Mouse (Mus musculus) ovary, postnatal 10 days (tissue): ENCODE measurements around the gene Galnt11.
A peak's percentile ranks its signal among the peaks of the same experiment; 100 is the strongest.
"Not testable (repeated sequence)": the region's sequence is repeated elsewhere in the genome, so short reads cannot be mapped to it uniquely, and the experiment has no call there.

Experiments
- DNase-seq: peaks from one replicate; pipeline ENCODE4 v3.0.0; 2022; ENCODE audit warnings: low spot score

The Galnt11 gene

DNA sequence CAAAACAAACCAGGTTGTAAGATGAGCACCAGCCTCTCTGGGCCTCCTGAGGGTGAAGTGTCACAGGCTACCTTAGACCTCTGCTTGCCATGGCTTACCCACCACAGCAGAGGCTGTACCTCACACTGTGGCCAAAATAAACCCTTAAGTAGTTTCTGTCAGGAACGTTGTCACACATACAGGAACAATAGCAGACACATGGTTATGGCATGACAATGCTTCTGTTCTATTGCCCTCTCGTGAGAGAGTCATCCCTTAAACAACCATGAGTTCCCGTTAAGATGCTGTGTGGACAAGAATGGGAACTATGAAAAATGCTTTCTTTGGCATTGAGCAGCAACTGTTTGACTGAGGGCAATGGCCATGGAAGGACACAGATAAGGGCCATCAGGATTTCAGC lies at the start of gene Galnt11:
Galnt11 (plus strand) TSS at position 301 of the 400 bp plus-strand sequence.
- no peak for DNase-seq

DNA sequence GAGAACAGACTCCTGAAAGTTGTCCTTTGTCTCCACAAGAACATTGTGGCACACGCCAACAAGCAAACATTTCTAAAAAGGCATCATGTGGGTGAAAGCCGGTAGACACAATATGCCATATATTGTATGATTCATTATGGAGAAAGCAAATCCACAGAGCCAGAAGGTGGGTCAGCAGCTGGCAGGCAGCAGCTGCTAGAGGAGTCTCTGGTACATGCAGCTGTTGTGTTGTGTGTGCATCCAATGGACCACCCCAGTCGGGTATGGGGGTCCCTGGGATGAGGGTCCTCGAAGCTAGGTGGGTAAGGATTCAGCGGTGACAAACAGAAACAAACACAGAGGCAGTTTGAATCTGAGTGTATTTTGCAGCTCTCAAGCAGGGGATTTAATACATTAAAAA lies 43.8 kb upstream of the Galnt11 start:
- DNase-seq: not testable (repeated sequence)

DNA sequence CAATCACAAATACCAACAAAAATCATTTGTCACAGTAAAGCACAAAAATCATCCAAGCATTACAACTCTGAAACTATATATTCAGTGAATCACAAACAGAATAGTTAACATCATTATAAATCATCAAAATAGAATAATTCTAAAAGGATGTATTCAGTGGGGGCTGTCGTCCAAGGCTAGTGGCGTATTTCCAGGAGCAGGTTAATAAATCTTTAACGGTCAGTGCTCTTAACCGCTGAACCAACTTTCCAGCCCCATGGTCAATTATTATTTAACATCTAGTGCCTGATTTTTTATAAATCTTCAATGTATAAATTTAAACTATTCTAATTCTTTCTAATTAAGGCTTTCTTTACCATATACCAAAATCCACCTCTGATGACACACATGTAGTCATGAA lies 43.2 kb upstream of the Galnt11 start:
- DNase-seq: not testable (repeated sequence)

DNA sequence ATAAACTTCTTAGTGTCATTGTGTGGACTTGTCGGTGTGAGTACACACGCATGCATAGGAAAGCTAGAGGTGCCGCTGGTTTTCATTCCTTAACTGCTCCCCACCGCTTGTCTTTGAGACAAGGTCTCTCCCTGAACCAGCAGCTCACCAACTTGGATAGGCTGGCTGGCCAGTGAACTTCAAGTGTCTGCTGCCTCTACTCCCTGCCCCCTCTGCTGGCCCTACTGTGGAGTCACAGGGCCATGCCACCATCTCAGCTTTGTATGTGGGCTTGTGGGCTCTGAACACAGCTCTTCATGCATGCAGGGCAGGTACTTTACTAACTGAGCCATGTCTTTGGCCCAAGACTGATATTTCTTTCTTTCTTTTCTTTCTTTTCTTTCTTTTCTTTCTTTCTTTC lies 42.4 kb upstream of the Galnt11 start:
- no peak for DNase-seq

DNA sequence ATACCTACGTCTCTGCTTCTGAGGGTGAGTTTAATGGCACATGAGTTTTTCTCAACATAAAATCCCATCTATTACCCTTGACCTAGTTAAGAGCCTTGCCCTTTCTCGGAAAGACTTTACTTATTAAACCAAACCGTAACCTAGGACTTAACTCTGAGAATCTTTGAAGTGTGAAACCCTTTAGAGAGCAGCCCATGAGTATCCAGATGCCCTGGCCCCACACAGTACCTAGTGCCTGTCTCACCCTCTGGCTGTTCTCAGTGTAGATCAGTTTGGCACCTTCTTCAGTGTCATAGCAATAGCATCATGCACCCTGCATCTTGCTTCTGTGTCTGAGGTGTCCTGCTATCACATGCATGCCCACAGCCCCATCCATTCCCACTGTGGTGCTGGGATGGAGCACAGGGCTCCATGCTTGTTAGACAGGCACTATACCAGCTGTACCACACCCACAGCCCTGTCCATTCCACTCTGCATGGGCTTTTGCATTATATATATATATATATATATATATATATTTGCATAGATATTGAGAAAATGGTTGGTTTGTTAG lies 41.7 kb upstream of the Galnt11 start:
- no peak for DNase-seq

DNA sequence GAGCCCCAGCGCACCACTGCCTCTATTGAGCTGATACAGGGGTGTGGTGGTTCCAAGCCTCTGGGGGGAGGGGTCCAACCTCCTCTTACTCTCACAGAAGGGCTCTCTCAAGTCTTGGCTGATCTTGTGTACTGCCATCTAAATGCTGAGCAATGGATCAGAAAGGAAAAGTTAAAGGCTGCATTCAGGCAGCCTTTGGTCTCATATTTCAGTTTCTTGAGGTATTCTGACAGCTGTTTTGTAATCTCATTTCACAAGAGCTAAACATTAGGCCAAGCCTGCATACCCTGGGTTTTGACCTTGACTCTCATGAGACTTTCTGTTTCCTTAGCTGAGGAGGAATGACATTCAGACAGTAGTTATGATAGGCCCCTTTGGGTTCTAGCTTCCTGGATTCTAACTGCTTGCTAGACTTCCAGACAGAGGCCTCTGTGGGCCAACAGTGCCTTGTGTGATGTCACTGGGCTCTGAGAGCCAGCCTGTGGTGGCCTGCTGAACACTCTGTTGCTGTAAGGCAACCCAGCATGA lies 40.6 kb upstream of the Galnt11 start, which contains the start of gene Galntl5:
Galntl5 (plus strand) TSS at position 457 of the 528 bp plus-strand sequence.
- DNase-seq: no peak

DNA sequence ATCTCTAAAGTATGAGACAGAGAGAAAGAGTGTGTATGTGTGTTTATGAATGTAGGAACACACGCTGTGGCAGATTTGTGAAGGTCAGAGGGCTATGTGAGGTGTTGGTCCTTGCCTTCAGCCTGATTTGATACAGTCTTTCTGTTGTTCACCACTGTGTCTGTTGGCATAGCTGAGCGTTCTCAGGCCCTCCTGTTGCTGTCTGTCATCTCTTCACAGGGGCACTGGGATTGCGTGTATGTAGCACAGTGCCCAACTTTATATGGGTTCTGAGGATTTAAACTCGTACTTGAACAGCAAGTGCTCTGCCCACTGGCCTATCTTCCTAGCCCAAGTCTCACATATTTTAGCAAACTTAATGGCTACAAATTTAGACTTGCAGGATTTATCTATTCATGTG lies 38.1 kb upstream of the Galnt11 start:
- no peak for DNase-seq

DNA sequence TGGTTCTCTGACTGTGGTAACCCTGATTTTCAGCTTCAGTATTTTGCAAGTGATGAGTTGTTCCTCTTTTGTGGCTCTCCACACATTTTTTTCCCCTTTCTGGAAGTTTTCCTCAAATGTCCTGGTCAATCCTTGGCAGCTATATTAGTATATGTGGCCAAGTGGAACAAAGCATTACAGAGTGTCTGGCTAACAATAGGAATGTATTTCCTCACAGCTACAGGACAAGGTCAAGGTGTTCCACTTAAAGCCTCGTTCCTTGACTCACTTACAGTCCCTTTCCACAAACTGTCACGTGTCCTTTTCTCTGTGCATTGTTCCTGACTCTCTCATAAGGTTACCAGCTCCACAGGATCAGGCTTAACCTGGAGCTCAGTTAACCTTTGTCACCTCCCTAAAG lies 37.1 kb upstream of the Galnt11 start:
- no peak for DNase-seq

DNA sequence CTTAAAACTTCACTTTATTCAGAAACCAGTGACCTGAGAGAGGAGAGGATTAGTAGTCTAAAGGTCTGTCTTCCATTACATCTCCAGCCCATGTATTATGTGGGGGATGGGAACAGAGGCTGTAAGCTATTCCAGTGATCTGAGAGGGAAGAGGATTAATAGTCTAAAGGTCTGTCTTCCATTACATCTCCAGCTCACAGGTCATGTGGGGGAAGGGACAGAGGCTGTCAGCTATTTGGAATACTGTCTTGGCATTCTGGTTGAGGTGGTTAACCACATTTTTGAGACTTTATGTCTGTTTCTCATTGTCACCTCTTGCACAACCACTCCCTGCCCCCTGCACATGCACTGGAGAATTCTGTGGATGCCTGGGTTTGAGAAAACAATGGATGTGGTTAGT lies 34.0 kb upstream of the Galnt11 start:
- no peak for DNase-seq

DNA sequence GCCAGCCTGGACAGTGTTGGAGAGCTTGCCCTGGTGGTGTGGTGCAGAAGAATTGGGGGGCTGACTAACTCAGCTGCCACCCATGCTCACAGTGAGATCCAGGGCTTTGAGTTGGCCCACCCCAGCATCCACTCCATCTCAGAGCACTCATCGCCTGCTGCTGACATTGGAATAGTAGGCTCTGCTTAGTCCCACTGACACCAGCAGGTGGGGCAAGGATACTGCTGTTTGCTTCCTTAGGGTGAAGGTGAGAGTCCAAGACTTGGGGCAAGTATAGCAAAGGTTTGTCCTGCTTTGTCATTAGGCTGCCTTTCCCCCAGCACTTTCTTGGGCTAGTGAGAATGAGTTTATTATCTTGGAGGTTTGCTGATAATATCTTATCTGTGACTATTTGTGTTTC lies 32.9 kb upstream of the Galnt11 start:
- no peak for DNase-seq

DNA sequence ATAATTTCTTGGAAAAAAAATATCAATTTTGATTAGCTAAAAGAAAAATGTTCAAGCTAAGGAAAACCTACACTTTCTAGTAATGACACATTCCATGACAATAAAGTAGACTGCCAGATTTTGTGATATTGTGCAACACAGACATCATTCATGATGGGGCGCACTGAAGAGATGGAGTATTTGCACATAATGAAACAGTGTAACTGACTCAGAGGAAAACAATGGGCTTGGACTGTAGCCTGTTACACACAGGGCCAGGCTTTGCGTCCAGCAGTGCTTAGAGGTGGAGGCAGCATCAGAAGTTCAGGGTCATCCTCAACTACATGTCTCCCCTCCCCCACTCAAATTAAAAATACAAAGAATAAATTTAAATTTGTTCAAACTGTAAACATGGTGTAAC lies 31.2 kb upstream of the Galnt11 start:
- DNase-seq: no peak

DNA sequence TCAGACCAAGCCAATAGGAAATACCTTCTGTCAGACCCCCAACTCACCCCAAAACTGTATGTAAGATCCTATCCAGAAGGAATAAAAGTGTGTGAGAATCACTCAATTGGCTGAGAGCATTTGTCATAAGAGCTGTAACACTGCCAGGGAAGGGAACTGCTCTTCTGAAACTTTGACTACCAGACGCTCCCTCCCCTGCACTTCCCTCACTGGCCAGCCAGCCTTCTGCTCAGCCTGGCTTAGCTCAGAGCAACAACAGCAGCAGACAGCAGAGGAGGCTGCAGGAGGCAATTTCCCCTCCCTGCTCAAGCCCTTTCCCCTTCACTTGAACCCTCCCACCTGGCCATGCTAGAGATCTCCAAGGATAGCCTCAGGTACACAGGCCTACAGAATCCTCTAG lies 9.8 kb upstream of the Galnt11 start:
- DNase-seq: no peak

DNA sequence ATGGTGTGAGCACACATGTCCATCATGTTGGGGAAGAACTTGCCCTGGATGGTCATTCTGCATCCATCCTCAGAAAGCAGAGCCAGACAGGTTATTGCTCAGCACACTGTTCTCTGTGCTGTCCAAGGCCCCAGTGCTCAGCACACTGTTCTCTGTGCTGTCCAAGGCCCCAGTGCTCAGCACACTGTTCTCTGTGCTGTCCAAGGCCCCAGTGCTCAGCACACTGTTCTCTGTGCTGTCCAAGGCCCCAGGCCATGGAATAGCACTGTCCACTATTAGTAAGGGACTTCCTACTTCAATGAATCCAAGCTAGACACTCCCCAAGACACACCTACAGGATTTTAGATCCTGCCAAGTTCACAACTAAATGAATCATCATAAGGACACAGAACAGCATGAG lies 8.5 kb upstream of the Galnt11 start:
- DNase-seq: not testable (repeated sequence)

DNA sequence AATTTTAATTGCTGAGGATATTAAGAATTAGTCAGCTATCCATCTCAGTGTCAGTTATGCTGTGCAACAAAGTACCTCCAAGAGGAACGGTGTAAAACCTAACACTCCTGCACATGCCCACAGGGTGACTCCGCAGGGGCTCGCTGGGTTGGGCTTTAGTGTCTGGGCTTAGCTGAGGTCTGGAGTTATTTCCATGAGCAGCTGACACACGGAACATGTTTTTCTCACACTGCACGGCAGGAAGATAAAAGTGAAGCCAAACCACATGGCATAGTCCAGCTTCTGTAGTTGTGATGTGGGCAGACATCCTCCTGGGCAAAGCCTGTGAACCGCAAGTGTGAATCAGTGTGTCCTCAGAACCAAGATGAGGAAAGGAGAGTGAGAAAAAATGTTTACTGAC lies 6.7 kb upstream of the Galnt11 start:
- DNase-seq: no peak

DNA sequence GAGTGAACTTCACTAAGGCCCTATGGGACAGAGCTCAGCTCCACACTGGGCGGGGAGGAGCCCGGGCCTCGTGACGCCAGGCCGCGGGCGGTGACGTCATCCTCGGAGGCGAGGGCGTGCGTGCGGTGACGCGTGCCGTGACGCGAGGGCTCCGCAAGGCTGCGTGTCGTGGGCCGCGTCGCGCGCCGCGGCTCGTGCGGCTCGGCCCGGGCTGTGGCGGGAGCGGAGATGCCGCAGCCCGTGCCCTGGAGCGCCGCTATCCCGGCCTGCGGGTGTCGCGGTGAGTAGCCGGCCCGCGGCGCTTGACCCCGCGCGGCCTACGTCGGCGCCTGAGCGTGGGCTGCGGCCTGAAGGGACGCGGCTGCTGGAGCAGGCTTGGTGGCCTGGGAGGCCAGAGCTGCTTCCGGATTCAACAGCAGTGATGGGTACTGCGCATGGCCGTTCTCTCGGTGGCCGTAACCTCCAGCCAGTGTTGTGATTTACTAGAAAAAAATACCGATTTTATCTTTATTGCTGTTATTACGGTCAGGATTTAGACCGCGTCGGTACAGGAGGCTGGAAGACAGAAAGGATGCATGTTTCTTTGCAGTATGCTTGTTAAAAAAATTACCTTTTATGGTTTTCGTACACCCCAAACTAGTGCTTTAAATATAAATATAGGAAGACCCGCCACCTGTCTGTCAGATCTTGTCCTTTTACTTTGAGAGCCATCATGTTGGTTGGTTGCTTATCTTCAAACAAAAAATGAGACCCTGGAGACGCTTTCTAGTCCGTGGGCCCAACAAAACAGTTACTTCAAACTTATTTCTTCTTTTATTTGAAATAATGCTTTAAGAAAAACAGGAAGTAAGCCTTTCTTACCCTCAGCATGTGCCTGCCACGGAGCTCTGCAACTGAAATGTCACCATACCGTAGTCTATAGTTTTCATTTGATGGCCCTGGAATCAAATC lies 1.3 kb downstream of the Galnt11 start, which contains the start of gene E130116L18Rik:
E130116L18Rik (minus strand) TSS at position 402 of the 951 bp plus-strand sequence.
- DNase-seq: peak; percentile 80

DNA sequence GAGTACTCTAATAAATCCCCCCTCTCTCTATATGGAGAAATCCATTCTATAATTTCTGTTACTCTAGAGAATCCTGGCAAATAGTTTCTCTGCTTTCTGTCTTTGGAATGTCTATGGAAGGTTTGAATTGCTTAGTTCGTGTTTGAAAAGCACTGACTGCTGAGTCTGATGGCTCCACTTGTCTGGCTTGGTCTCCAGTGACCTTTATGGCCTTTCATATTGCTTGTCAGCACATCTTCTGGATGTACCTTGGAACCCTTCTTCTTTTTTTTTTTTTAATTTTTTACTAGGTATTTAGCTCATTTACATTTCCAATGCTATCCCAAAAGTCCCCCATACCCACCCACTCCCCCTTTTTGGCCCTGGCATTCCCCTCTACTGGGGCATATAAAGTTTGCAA lies 2.7 kb downstream of the Galnt11 start:
- not testable (repeated sequence) for DNase-seq

DNA sequence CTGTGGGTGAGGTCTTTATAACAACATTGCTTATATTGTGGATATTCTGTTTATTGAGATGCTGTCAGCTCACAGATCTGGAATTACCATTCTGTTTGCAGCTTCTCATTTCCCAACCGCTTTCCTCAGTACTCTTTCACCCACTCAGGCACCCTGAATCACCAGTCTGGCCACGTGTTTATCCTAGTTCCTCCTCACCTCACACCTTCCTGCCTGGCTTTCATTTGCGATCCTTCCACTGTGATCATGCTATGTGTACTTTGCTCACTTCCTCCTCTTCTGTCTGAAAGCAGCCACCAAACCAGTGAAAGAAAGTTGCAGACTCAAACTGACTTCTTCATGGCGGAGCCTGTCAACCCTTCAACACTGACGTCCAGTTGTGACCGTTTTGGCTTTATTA lies 21.4 kb downstream of the Galnt11 start:
- DNase-seq: no peak

DNA sequence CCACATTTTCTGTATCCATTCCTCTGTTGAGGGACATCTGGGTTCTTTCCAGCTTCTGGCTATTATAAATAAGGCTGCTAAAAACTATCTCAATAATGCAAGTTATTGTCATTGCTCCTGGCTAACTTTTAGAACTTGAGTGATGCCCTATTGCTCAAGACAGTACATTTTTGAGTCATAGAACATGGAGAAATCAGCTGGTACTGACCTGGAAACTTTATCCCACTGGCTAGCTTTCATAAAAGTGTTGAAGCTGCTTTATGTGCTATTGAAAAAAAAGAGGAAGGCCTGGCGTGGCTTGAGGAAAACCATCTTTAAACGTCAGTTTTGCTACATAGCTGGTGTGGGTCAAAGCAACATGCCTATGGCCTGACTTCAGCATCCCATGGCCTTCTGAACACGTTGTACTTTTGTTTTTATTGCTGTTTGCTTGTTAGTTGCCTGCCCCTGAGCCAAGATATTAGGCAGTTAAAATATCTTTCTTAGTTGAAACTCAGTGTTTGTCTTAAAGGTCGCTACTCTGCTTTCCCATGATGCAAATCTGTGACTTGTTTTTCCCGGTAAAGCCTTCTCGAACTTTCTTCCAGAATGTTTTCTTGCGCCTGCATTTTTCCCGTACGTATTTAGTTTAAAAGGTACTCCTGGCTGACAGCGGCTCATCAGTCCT lies 24.2 kb downstream of the Galnt11 start:
- DNase-seq: no peak

DNA sequence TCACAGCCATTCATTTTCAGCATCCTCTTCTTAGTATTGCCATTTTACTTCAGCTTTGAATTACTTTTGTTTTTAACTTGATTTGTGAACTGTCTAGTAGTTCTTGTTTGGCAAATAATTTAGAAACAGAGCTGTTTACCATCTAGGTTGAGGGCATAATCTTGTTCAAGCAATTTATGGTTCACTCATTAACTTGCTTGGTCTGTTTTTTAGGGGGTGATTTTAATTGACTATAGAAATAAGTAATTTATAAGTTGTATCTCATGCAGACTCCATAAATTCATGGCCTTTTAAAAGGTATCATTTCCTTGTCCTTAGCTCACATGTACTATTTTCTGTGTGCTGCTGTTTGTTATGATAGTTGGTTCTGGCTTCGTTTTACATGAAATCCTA lies 24.8 kb downstream of the Galnt11 start:
- no peak for DNase-seq

DNA sequence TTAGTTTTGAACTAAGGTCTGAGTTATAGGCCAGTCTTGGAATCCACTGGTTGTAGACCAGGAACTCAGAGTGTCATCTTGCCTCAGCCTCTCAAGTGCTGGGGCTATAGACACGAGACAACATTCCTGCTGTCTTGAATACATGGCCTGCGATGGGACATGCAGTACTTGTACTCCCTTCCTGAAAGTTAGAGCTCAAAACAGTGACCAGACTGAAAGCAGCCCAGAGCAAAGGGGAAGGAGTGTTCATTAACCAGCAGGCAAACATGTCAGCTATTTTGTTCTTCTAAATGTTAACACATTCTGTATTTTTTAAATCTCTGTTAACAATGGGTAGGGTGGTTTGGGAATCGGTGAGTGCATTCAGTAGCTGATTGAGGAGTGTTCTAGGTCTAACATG lies 25.3 kb downstream of the Galnt11 start:
- DNase-seq: no peak

DNA sequence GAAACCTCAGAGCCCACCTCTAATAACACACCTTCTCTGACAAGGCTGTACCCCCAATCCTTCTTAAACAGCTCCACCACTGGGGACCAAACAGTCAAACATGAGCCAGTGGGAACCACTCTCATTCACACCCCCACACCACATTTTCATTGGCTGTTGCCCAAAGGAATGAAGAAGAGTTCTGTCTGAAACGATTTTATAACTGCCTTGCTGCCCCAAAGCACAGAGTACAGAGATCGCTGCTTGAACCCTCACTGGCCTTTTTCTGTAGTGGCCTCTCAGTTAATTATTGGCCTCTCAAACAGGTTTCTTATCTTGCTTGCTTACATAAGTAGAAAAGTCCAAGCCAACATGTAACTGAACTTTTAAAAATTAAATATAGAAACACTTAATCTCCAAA lies 30.7 kb downstream of the Galnt11 start:
- DNase-seq: no peak

DNA sequence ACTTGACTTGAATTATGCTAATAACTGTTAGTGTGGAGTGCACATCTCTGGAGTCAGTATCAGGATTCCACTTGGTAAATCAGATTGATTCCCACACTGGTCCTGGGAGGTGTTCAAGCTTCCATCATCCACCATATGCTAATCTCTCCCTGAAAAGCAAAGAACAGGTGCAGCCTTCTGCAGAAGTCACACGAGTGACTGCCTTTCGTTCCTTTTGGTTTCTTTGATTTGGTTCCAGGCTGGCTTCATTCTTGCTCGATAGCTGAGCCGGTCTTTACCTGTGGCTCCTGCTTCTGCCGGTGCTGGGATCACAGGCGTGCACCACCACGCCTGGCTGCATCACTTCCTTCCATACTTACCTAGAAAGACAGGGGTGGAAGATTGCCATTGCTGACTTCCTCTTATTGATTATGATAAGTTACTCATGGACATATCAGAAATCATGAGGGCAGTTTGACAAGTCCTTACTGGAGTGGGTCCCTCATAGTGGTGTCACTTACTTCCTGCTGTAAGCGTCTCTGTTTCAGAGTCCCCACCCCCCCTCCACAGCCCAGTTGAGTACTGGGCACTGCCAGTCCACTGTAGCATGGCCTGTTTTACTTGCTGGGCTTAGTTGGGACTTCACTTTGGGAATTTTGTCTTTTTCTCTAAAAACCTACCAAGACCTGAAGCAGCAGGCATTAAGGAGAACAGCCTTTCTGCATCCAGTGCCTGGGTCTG lies 31.3 kb downstream of the Galnt11 start:
- no peak for DNase-seq
